Mouse (Mus musculus): ENCODE data around the gene Kcnk13.
"Not testable (repeated sequence)": the region's sequence is repeated elsewhere in the genome, so short reads cannot be mapped to it uniquely, and the experiment has no call there.

The Kcnk13 gene

GRCm38 (mm10) chr12:99966116-99966770 lies 1.9 kb downstream of the Kcnk13 start:
- no peak for DNase-seq

- no peak for DNase-seq
Measured at GRCm38 (mm10) chr12:99966881-99967363, 2.6 kb downstream of the Kcnk13 start.

GRCm38 (mm10) chr12:99969906-99970305 lies 5.6 kb downstream of the Kcnk13 start:
- no peak for DNase-seq

- DNase-seq: not testable (repeated sequence)
Measured at GRCm38 (mm10) chr12:99971205-99971894, 7.1 kb downstream of the Kcnk13 start.

GRCm38 (mm10) chr12:99972825-99973224 lies 8.5 kb downstream of the Kcnk13 start:
- no peak for DNase-seq

- DNase-seq: no peak
Measured at GRCm38 (mm10) chr12:99973659-99974058, 9.4 kb downstream of the Kcnk13 start.

- DNase-seq: no peak
Measured at GRCm38 (mm10) chr12:99979541-99979940, 15.2 kb downstream of the Kcnk13 start.

GRCm38 (mm10) chr12:99986797-99987196 lies 22.5 kb downstream of the Kcnk13 start:
- DNase-seq: no peak

- peak in 1 of 2 experiments; percentile 49 for DNase-seq
Measured at GRCm38 (mm10) chr12:99988144-99988543, 23.8 kb downstream of the Kcnk13 start.

GRCm38 (mm10) chr12:99992362-99992862 lies 28.1 kb downstream of the Kcnk13 start:
- no peak for DNase-seq

GRCm38 (mm10) chr12:99993146-99993890 lies 29.0 kb downstream of the Kcnk13 start:
- DNase-seq: no peak

- DNase-seq: no peak
Measured at GRCm38 (mm10) chr12:99995951-99996350, 31.7 kb downstream of the Kcnk13 start.

- DNase-seq: no peak
Measured at GRCm38 (mm10) chr12:99999726-100000125, 35.4 kb downstream of the Kcnk13 start.

- DNase-seq: no peak
Measured at GRCm38 (mm10) chr12:100000381-100000780, 36.1 kb downstream of the Kcnk13 start.

GRCm38 (mm10) chr12:100001246-100001645 lies 36.9 kb downstream of the Kcnk13 start:
- no peak for DNase-seq

- DNase-seq: no peak
Measured at GRCm38 (mm10) chr12:100001910-100002309, 37.6 kb downstream of the Kcnk13 start.

GRCm38 (mm10) chr12:100002914-100003587 lies 38.8 kb downstream of the Kcnk13 start:
- peak; percentile 58 to 72 for DNase-seq

- DNase-seq: no peak
Measured at GRCm38 (mm10) chr12:100005285-100005684, 41.0 kb downstream of the Kcnk13 start.

- no peak for DNase-seq
Measured at GRCm38 (mm10) chr12:100006681-100007080, 42.4 kb downstream of the Kcnk13 start.

GRCm38 (mm10) chr12:100012839-100013238 lies 48.5 kb downstream of the Kcnk13 start:
- DNase-seq: no peak

- DNase-seq: no peak
Measured at GRCm38 (mm10) chr12:100015146-100015545, 50.8 kb downstream of the Kcnk13 start.

- DNase-seq: no peak
Measured at GRCm38 (mm10) chr12:100017709-100018108, 53.4 kb downstream of the Kcnk13 start.

- DNase-seq: no peak
Measured at GRCm38 (mm10) chr12:100022490-100022889, 58.2 kb downstream of the Kcnk13 start.

Data from cerebellum, postnatal 25 days (tissue).